Mouse (Mus musculus) left cerebral cortex, adult 6 months (tissue): ENCODE data around the gene Hps4. TPM values are rescaled to one million over a fixed set of nuclear protein-coding genes. Genes with fewer than 3 reads are reported as not detected.

Experiments used
- long read RNA-seq, 2 experiments: library from polyadenylated mRNA; unstranded; transcript quantifications; one replicate each; pipeline ENCODE4 v2.0.0; 2019 to 2020
- polyA plus RNA-seq: library from polyadenylated mRNA; unstranded; fragments of <200 nt; fragmentation: Nextera tagmentation; gene quantifications from 2 replicates; pipeline ENCODE4 v1.2.3, GENCODE M21; 2021

Gene Hps4
- 9.6 and 13.0 TPM in 2 replicates for polyA plus RNA-seq
- long read RNA-seq, experiment 1, transcript Hps4-202 (14 exons, 3,345 nt): minor isoform, 6 of 40 reads
- long read RNA-seq, experiment 1, transcript Hps4-201 (14 exons, 2,836 nt): major isoform, 13 of 40 reads
- long read RNA-seq, experiment 1, partial matches to known transcripts: 12 of 40 reads
- long read RNA-seq, experiment 1, other reads (novel, unspliced or antisense): 8 of 40 reads
- long read RNA-seq, experiment 2, partial matches to known transcripts: 5 of 7 reads
- long read RNA-seq, experiment 2, other reads (novel, unspliced or antisense): 0 of 7 reads

GRCm38 (mm10) chr5:112342463-112343204 lies at the start of gene Hps4, which contains the start of gene Srrd:
TSS of gene Hps4 (plus strand) at chr5:112343083.
TSS of gene Srrd (minus strand) at chr5:112343040.

DNA sequence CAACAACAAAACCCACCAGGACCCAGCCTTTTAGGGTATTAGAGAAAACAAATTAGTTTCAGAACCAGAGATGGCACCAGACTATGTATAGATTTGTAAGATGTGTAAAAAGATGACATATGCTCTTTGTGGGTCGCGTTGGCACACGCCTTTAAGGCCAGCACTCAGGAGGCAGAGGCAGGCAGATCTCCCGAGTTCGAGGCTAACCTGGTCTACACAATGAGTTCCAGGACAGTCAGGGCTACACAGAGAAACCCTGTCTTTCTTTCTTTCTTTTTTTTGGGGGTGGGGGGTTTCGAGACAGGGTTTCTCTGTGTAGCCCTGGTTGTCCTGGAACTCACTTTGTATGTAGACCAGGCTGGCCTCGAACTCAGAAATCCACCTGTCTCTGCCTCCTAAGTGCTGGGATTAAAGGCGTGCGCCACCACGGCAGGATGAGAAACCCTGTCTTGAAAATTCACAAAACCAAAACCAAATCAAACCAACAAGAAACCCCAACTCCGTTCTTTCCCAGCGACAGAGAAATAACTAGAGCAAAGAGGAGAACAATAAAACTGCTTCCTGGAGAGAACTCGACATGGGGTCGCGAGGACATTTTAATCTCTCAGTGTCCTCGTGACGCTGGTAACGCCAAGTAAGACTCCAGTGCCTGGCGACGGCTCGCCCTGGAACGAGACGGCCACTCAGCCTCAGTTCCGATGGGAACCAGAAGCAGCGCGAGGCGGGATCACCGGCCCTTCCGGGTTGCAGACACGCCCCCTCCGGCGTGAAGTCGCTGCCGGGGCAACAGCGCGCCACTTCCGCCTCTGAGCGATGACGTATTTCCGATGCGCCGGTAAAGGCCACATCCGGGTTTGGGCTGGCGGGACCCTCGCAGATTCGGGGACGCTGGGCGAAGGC lies 17.1 kb upstream of the Hps4 start, which contains the start of gene Tfip11:
TSS of gene Tfip11 (plus strand) at position 813 of the 900 bp plus-strand sequence.

GRCm38 (mm10) chr5:112355910-112356309 lies 13.0 kb downstream of the Hps4 start, which contains the start of gene Gm6583:
TSS of gene Gm6583 (minus strand) at chr5:112356033.

GRCm38 (mm10) chr5:112394779-112395443 lies 52.0 kb downstream of the Hps4 start, which contains the start of gene Asphd2:
TSS of gene Asphd2 (minus strand) at chr5:112394866.

Other genes with a start within 250 kb of the Hps4 start
- gene Cryba4, start 90.6 kb upstream of the Hps4 start, polyA plus RNA-seq: 4.2 and 5.5 TPM in 2 replicates
- 12.4 and 14.7 TPM in 2 replicates for gene Crybb1, start 87.3 kb upstream of the Hps4 start, polyA plus RNA-seq
- 54.3 and 63.0 TPM in 2 replicates for gene Tpst2, start 66.4 kb upstream of the Hps4 start, polyA plus RNA-seq
- 17.1 and 18.7 TPM in 2 replicates for gene Tfip11, start 16.7 kb upstream of the Hps4 start, polyA plus RNA-seq
- gene Srrd, start within 50 bp of the Hps4 start, polyA plus RNA-seq: 5.6 and 41.5 TPM in 2 replicates
- not detected in 2 replicates for gene Gm6583, start 12.9 kb downstream of the Hps4 start, polyA plus RNA-seq
- 47.1 and 92.3 TPM in 2 replicates for gene Asphd2, start 51.8 kb downstream of the Hps4 start, polyA plus RNA-seq
- not detected in 2 replicates for gene Gm6588, start 106.3 kb downstream of the Hps4 start, polyA plus RNA-seq
- 29.6 and 34.6 TPM in 2 replicates for gene Sez6l, start 234.1 kb downstream of the Hps4 start, polyA plus RNA-seq